Mouse (Mus musculus) midbrain, postnatal 0 days (tissue): ENCODE measurements around the gene Nfatc4. TPM values are rescaled to one million over a fixed set of nuclear protein-coding genes. Genes with fewer than 3 reads are reported as not detected.
A peak's percentile ranks its signal among the peaks of the same experiment; 100 is the strongest.

Source experiments
- ATAC-seq: fragments of 200-750 bp; cut with Nextera tagmentation; 2 replicates; pipeline ENCODE4 v1.8.0; 2017; ENCODE audit warnings: moderate number of reproducible peaks, mild to moderate bottlenecking, moderate TSS enrichment, moderate library complexity; ENCODE audit not compliant: low FRiP score
- DNase-seq: peaks from one replicate; pipeline ENCODE4 v3.0.0-alpha.2; 2015; ENCODE audit warnings: low spot score
- H3K27ac ChIP-seq: fragments of 300-500 bp; sonication (generic); 2 replicates; pipeline ENCODE4 v1.5.1; 2014; ENCODE audit warnings: low read depth, mild to moderate bottlenecking, low read length, mixed read lengths
- H3K27me3 ChIP-seq: fragments of 300-500 bp; sonication (generic); 2 replicates; pipeline ENCODE4 v1.6.1; 2014; ENCODE audit warnings: low read length, control low read depth, mixed read lengths; ENCODE audit not compliant: insufficient read depth
- H3K36me3 ChIP-seq: fragments of 300-500 bp; sonication (generic); 2 replicates; pipeline ENCODE4 v1.6.1; 2014; ENCODE audit warnings: low read length, control low read depth, mixed read lengths; ENCODE audit not compliant: insufficient read depth
- H3K4me1 ChIP-seq: fragments of 300-500 bp; sonication (generic); 2 replicates; pipeline ENCODE4 v1.6.1; 2014; ENCODE audit warnings: mild to moderate bottlenecking, control low read depth, antibody characterized with exemption, low read length, mixed read lengths; ENCODE audit not compliant: insufficient read depth
- H3K4me2 ChIP-seq: fragments of 300-500 bp; sonication (generic); 2 replicates; pipeline ENCODE4 v1.6.1; 2014; ENCODE audit warnings: low read depth, mild to moderate bottlenecking, low read length, mixed read lengths; ENCODE audit not compliant: poor library complexity, severe bottlenecking
- H3K4me3 ChIP-seq: fragments of 300-500 bp; sonication (generic); 2 replicates; pipeline ENCODE4 v1.5.1; 2014; ENCODE audit warnings: low read depth, mild to moderate bottlenecking, low read length, moderate library complexity
- H3K9ac ChIP-seq: fragments of 300-500 bp; sonication (generic); replicated peaks from 2 replicates; pipeline ENCODE4 v1.6.1; 2014; ENCODE audit warnings: mild to moderate bottlenecking, low read length, moderate library complexity, mixed read lengths; ENCODE audit not compliant: poor library complexity, severe bottlenecking
- H3K9me3 ChIP-seq: fragments of 300-500 bp; sonication (generic); 2 replicates; pipeline ENCODE4 v1.6.1; 2016; ENCODE audit warnings: low read length, control low read depth
- CTCF ChIP-seq: IDR thresholded peaks from 2 replicates; pipeline ENCODE4 v1.5.1; 2016; ENCODE audit warnings: antibody characterized with exemption, mild to moderate bottlenecking
- WGBS: fragments of 180-500 bp; shearing (Covaris S2); extraction: QIAGEN DNeasy Blood & Tissue Kit; methylation state at CpG from one replicate; pipeline ENCODE4 v1.1.7; 2014; 5-methylcytosine and 5-hydroxymethylcytosine counted together
- polyA plus RNA-seq: library from polyadenylated mRNA; unstranded; fragments of >200 nt; fragmentation: Nextera tagmentation; extraction: Ambion mirVana; gene quantifications from 2 replicates; pipeline ENCODE4 v1.2.1, GENCODE M21; 2015
- total RNA-seq: library from RNA; depleted of rRNA; stranded (reverse); fragments of >200 nt; gene quantifications from 2 replicates; pipeline ENCODE4 v1.2.3, GENCODE M21; 2014; rRNA removed

Nfatc4 gene
- total RNA-seq (9.6 and 12.9 TPM in 2 replicates), polyA plus RNA-seq (4.2 and 5.2 TPM in 2 replicates)

GRCm38 (mm10) chr14:55822991-55823762, at the start of gene Nfatc4:
Gene Nfatc4, plus strand, starts transcription at chr14:55823144.
- Histone ChIP-seq H3K9ac (peak within 1 kb of the TSS; percentile 61), H3K4me3 (peak within 1 kb of the TSS; percentile 58), H3K9me3 (no peaks in the 10 kb centered on the region), H3K27me3 (peaks cover 15% of the 10 kb centered on the region; the same call in 1 of the 2 replicates), H3K36me3 (no peaks in the 10 kb centered on the region), H3K4me2 (peak within 1 kb of the TSS; percentile 98), H3K27ac (peak within 1 kb of the TSS; percentile 62), H3K4me1 (peaks cover 19% of the 10 kb centered on the region; the same call in 1 of the 2 replicates)
- under 1% methylated on average over 41 of the region's 46 CpGs for WGBS
- 0 out of 2 replicates have a peak, but pooled peaks have one; percentile 2 for TF ChIP-seq CTCF
- ATAC-seq (peak; percentile 42), DNase-seq (peak; percentile 84)

- WGBS: 69% methylated on average over 7 of the region's 7 CpGs
- Histone ChIP-seq H3K27ac (no peak overlapping the region), H3K4me3 (no peak overlapping the region), H3K9me3 (no peaks in the 10 kb centered on the region), H3K4me2 (no peak overlapping the region), H3K36me3 (no peaks in the 10 kb centered on the region), H3K27me3 (peaks cover 8% of the 10 kb centered on the region), H3K9ac (no peak overlapping the region), H3K4me1 (no peaks in the 10 kb centered on the region)
- no peak for ATAC-seq
- TF ChIP-seq CTCF: no peak
- DNase-seq: no peak
Observed at GRCm38 (mm10) chr14:55776711-55777110, 46.2 kb upstream of the Nfatc4 start.

- WGBS: 59% methylated on average over 3 of the region's 3 CpGs
- no peak for DNase-seq
- no peak overlapping the region for H3K9ac ChIP-seq
Observed at GRCm38 (mm10) chr14:55777176-55777575, 45.8 kb upstream of the Nfatc4 start.

DNA sequence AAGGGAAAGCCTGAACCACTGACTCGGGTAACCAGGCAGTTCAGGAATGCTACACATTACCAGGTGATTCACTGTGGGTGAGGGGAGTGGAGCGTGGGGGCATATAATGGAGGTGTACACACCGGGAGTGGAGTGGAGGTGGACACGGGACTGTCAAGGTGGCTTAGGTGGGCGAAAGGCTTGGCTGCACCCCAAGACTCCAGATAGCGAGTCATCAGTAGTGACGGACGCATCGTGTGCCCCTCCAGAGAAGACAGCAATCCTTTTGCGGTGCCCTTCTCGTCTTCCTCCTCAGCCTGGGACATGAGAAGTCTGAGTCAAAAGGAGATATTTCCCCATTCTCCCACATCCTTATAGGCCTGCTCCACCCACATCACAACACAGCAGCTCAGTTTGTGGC, 45.1 kb upstream of the Nfatc4 start:
- Histone ChIP-seq H3K9me3 (no peaks in the 10 kb centered on the region), H3K27me3 (peaks cover 19% of the 10 kb centered on the region), H3K4me1 (no peaks in the 10 kb centered on the region), H3K4me2 (no peak overlapping the region), H3K27ac (no peak overlapping the region), H3K36me3 (no peaks in the 10 kb centered on the region), H3K4me3 (no peak overlapping the region), H3K9ac (no peak overlapping the region)
- TF ChIP-seq CTCF: no peak
- ATAC-seq (no peak), DNase-seq (no peak)
- WGBS: 88% methylated on average over 11 of the region's 11 CpGs

More at GRCm38 (mm10) chr14:55777176-55777575, 45.8 kb upstream of the Nfatc4 start:
- Histone ChIP-seq H3K4me2 (no peak overlapping the region), H3K27ac (no peak overlapping the region), H3K36me3 (no peaks in the 10 kb centered on the region), H3K27me3 (peaks cover 13% of the 10 kb centered on the region), H3K9me3 (no peaks in the 10 kb centered on the region), H3K4me1 (no peaks in the 10 kb centered on the region), H3K4me3 (no peak overlapping the region)
- ATAC-seq: no peak
- no peak for TF ChIP-seq CTCF

DNA sequence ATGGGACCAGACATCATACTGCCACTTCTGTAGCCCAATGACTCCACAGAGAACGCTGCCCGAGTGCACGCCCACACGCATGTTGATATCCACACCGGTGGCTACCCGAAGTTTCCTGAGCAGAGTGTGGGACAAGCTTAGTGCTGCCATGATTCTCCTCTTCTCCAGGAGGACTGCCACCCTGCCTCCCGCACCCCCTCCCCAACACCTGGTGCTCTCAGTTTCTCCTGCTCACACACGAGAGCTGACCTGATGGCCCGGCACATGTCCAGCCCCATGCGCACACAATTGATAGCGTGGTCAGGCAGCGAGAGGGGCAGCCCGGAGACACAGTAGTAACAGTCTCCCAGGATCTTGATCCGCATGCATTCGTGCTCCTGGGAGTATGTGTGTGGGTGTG, 44.3 kb upstream of the Nfatc4 start:
- no peaks in the 10 kb centered on the region for H3K4me1 ChIP-seq
- H3K9me3 ChIP-seq: no peaks in the 10 kb centered on the region
- no peaks in the 10 kb centered on the region for H3K36me3 ChIP-seq
- 90% methylated on average over 15 of the region's 15 CpGs for WGBS
- H3K9ac ChIP-seq: no peak overlapping the region
- peaks cover 22% of the 10 kb centered on the region for H3K27me3 ChIP-seq
- TF ChIP-seq CTCF: no peak
- DNase-seq: no peak
- H3K27ac ChIP-seq: no peak overlapping the region
- ATAC-seq: no peak
- no peak overlapping the region for H3K4me2 ChIP-seq
- H3K4me3 ChIP-seq: no peak overlapping the region

DNA sequence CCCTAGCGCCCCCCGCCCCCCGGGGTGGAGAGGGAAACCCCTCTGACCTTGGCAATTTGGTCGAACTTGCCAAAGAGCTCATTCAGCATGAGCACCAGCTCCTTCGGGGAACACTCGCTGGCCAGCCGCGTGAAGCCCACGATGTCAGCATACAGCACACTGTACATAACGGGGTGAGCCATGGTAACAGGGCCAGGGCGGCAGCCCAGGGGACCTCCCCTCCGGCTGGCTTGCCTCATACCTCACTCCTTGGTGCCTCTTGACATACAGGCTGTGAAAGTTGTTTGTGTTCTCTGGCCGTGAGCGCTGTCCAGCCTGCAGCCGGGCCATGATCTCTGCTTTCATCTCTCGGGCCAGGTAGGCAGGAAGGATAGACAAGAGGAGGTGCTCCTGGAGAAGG, 43.3 kb upstream of the Nfatc4 start:
- no peaks in the 10 kb centered on the region for H3K36me3 ChIP-seq
- 70% methylated on average over 16 of the region's 16 CpGs for WGBS
- H3K4me1 ChIP-seq: no peaks in the 10 kb centered on the region
- no peak for TF ChIP-seq CTCF
- H3K9me3 ChIP-seq: no peaks in the 10 kb centered on the region
- H3K9ac ChIP-seq: no peak overlapping the region
- ATAC-seq (no peak), DNase-seq (no peak)
- no peak overlapping the region for H3K4me2 ChIP-seq
- peaks cover 32% of the 10 kb centered on the region for H3K27me3 ChIP-seq
- H3K27ac ChIP-seq: no peak overlapping the region
- H3K4me3 ChIP-seq: no peak overlapping the region
